Mouse (Mus musculus) stomach, postnatal 0 days (tissue): ENCODE data around the gene Mdga1.

Experiments used
- CTCF ChIP-seq: IDR thresholded peaks from 2 replicates; pipeline ENCODE4 v1.5.1; 2016; ENCODE audit warnings: antibody characterized with exemption, low read depth, mild to moderate bottlenecking, moderate library complexity
- EP300 ChIP-seq: optimal IDR thresholded peaks from 2 replicates; pipeline ENCODE3; 2016; ENCODE audit warnings: antibody characterized with exemption

DNA sequence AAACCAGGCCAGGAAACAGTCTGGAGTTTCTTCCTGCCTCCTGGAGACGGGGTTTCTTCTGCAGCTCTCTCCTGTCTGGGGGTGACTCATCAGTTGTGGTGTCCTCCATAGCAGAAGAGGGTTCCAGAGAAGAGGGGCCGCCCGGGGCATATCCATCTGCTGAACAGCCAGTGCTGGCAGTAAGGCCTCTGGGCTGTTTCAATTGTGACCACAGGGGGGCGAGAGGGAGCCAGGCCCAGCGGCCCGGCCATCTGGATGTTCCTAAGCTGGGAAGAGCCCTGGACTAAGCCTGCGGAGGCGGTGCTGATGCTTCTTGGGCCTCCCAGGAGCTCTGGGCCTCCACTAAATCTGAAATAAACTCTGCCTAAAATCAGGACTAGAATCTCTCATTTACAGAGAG is 5.8 kb upstream of the Mdga1 start:
- peak; percentile 97 for TF ChIP-seq CTCF
- no peak for TF ChIP-seq EP300
